9 mouse cellular contexts compared by ENCODE assay signal in genomic region chr2:30720291-30720690, GRCm38 (mm10).
DNase-seq lines count a peak whose midpoint lies in the region; ATAC-seq and TF ChIP-seq lines count a peak whose summit lies in the region.
"Had no signal": no experiment of that assay in that cellular context is flagged by ENCODE, and none has a peak within 500 bp of the region (broad histone marks: within the 10 kb centered on the region; RNA-seq: fewer than 3 reads in every experiment).

No protein-coding gene starts in this region.

- TF ChIP-seq CTCF in kidney, adult 2 months (conservative IDR thresholded peaks at IDR 0.05; ENCODE audit: insufficient read depth, insufficient read length, low read depth, low read length), result no peak

- no peak for ATAC-seq in embryonic facial prominence, embryonic 11.5 days (replicated peaks; ENCODE audit: insufficient number of reproducible peaks, low FRiP score, low TSS enrichment, low read depth)
- no peak for ATAC-seq in hindbrain, embryonic 13.5 days (ENCODE audit: low FRiP score)
- ATAC-seq in midbrain, embryonic 14.5 days (ENCODE audit: low FRiP score, low TSS enrichment), result no peak
- ATAC-seq in erythroblast, adult 5-6 weeks (replicated peaks; ENCODE audit: low FRiP score, poor library complexity, severe bottlenecking), result no peak

- H3K36me3 ChIP-seq in kidney, adult 2 months (ENCODE audit: control insufficient read depth, insufficient read depth, low read length), result no peaks in the 10 kb centered on the region
- H3K36me3 ChIP-seq in embryonic facial prominence, embryonic 11.5 days (replicated peaks; ENCODE audit: control insufficient read depth, insufficient read depth, low read depth, low read length), result no peaks in the 10 kb centered on the region
- no peaks in the 10 kb centered on the region for H3K36me3 ChIP-seq in hindbrain, embryonic 13.5 days
- H3K36me3 ChIP-seq in midbrain, embryonic 14.5 days (ENCODE audit: control insufficient read depth, insufficient read depth, low read length), result no peaks in the 10 kb centered on the region
- H3K36me3 ChIP-seq: G1E had no signal

- H3K9me3 ChIP-seq in embryonic facial prominence, embryonic 11.5 days (replicated peaks; ENCODE audit: control insufficient read depth, low read length), result no peaks in the 10 kb centered on the region
- H3K9me3 ChIP-seq in hindbrain, embryonic 13.5 days, result no peaks in the 10 kb centered on the region
- H3K9me3 ChIP-seq in midbrain, embryonic 14.5 days (ENCODE audit: control insufficient read depth, low read length), result no peaks in the 10 kb centered on the region
- H3K9me3 ChIP-seq: G1E had no signal

- H3K9ac ChIP-seq in embryonic facial prominence, embryonic 11.5 days (replicated peaks; ENCODE audit: low read length), result peak overlapping the region; percentile 67
- peak overlapping the region; percentile 76 for H3K9ac ChIP-seq in hindbrain, embryonic 13.5 days
- H3K9ac ChIP-seq in midbrain, embryonic 14.5 days (replicated peaks; ENCODE audit: low read length), result peak overlapping the region; percentile 45; the same call in 1 of the 2 replicates

- no peaks in the 10 kb centered on the region for H3K27me3 ChIP-seq in kidney, adult 2 months (replicated peaks; ENCODE audit: control insufficient read depth, insufficient read depth, low read length)
- no peaks in the 10 kb centered on the region for H3K27me3 ChIP-seq in embryonic facial prominence, embryonic 11.5 days (ENCODE audit: control insufficient read depth, insufficient read depth, low read length)
- H3K27me3 ChIP-seq in hindbrain, embryonic 13.5 days, result no peaks in the 10 kb centered on the region
- no peaks in the 10 kb centered on the region for H3K27me3 ChIP-seq in midbrain, embryonic 14.5 days (ENCODE audit: control insufficient read depth, insufficient read depth, low read length)

- no peak for DNase-seq in kidney, adult 2 months
- no peak for DNase-seq in kidney, adult 9 months
- no peak for DNase-seq in embryonic facial prominence, embryonic 11.5 days (ENCODE audit: low spot score)
- DNase-seq in midbrain, embryonic 14.5 days, result peak; percentile 36
- DNase-seq in thymus, postnatal 25 days, result no peak
- DNase-seq in urinary bladder, postnatal 10 days (ENCODE audit: low spot score), result no peak

- peaks cover 72% of the 10 kb centered on the region for H3K4me1 ChIP-seq in kidney, adult 2 months (ENCODE audit: control insufficient read depth, insufficient read depth, low read length)
- H3K4me1 ChIP-seq in embryonic facial prominence, embryonic 11.5 days (ENCODE audit: control insufficient read depth, insufficient read depth, low read length), result peaks cover 47% of the 10 kb centered on the region
- peaks cover 92% of the 10 kb centered on the region for H3K4me1 ChIP-seq in hindbrain, embryonic 13.5 days (replicated peaks)
- H3K4me1 ChIP-seq in midbrain, embryonic 14.5 days (ENCODE audit: control insufficient read depth, insufficient read depth, low read length), result peaks cover 85% of the 10 kb centered on the region

- 48% methylated on average over 5 of the region's 5 CpGs for WGBS in kidney, adult 2 months
- 43% methylated on average over 5 of the region's 5 CpGs for WGBS in embryonic facial prominence, embryonic 11.5 days
- WGBS in hindbrain, embryonic 13.5 days, result 18% methylated on average over 5 of the region's 5 CpGs
- WGBS in midbrain, embryonic 14.5 days, result 15% methylated on average over 5 of the region's 5 CpGs

- H3K4me3 ChIP-seq in kidney, adult 2 months (ENCODE audit: insufficient read depth, low read depth, low read length), result no peak overlapping the region; the same call in 1 of the 2 replicates
- no peak overlapping the region; the same call in 1 of the 2 replicates for H3K4me3 ChIP-seq in embryonic facial prominence, embryonic 11.5 days (ENCODE audit: low read depth, low read length)
- H3K4me3 ChIP-seq in hindbrain, embryonic 13.5 days, result no peak overlapping the region
- no peak overlapping the region for H3K4me3 ChIP-seq in midbrain, embryonic 14.5 days (replicated peaks; ENCODE audit: low read depth, low read length)

- H3K27ac ChIP-seq in kidney, adult 2 months (ENCODE audit: insufficient read depth, low read depth, low read length), result peak overlapping the region; percentile 82
- peak overlapping the region; percentile 97 for H3K27ac ChIP-seq in embryonic facial prominence, embryonic 11.5 days (replicated peaks; ENCODE audit: low read depth, low read length)
- peak overlapping the region; percentile 100 for H3K27ac ChIP-seq in hindbrain, embryonic 13.5 days
- H3K27ac ChIP-seq in midbrain, embryonic 14.5 days (replicated peaks; ENCODE audit: low read depth, low read length), result peak overlapping the region; percentile 98

- TF ChIP-seq POLR2A in kidney, adult 2 months (IDR thresholded peaks at IDR 0.05; ENCODE audit: low read depth, low read length), result no peak

- H3K4me2 ChIP-seq in embryonic facial prominence, embryonic 11.5 days (ENCODE audit: low read depth, low read length), result peak overlapping the region; percentile 40
- peak overlapping the region; percentile 59 for H3K4me2 ChIP-seq in hindbrain, embryonic 13.5 days
- H3K4me2 ChIP-seq in midbrain, embryonic 14.5 days (ENCODE audit: low read length), result peak overlapping the region; percentile 59
